Mouse (Mus musculus): ENCODE measurements around the gene Ykt6.

Gene Ykt6

DNA sequence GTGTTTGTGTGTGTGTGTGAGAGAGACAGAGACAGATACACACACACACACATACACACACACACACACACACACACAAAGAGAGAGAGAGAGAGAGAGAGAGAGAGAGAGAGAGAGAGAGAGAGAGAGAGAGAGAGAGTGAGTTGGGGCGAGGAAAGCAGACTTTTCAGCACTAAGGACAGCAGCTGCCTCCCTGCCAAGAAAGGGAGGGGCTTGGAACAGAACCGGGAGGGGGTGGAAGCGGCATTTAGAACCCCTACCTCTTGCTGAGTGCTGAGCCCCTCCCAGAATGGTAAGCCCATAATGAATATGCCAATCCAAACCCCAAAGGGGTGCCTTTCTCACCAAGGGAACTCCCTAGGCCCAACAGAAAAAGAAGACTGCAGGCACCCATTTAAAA lies 60.9 kb downstream of the Ykt6 start:
- peak in 1 of 2 experiments; percentile 76 for DNase-seq (ENCODE audit: inconsistent age in 2 of 2, low spot score in 1 of 2)

- DNase-seq (ENCODE audit: inconsistent age in 2 of 2, low spot score in 1 of 2): no peak
Observed at GRCm38 (mm10) chr11:6016797-6017395, 61.4 kb downstream of the Ykt6 start.

Measured in adrenal gland, adult (tissue).